Mouse (Mus musculus) gonadal fat pad, adult 2 months (tissue): ENCODE results near the gene Gngt1. TPM values are rescaled to one million over a fixed set of nuclear protein-coding genes. Genes with fewer than 3 reads are reported as not detected.

Source experiments
- polyA plus RNA-seq: library from polyadenylated mRNA; depleted of rRNA; stranded (reverse); fragments of >200 nt; gene quantifications from 2 replicates; pipeline ENCODE4 v1.2.3, GENCODE M21; 2012; rRNA removed

The Gngt1 gene
- polyA plus RNA-seq, 1 experiment, result not detected

Other genes with a start within 250 kb of the Gngt1 start
- 0.05 and 0.12 TPM in 2 replicates for gene Calcr, start 229.1 kb upstream of the Gngt1 start, polyA plus RNA-seq
- 0.62 and 2.4 TPM in 2 replicates for gene Tfpi2, start 4.9 kb upstream of the Gngt1 start, polyA plus RNA-seq
- 5.6 and 6.9 TPM in 2 replicates for gene Gng11, start 10.1 kb downstream of the Gngt1 start, polyA plus RNA-seq
- 28.1 and 30.7 TPM in 2 replicates for gene Bet1, start 93.2 kb downstream of the Gngt1 start, polyA plus RNA-seq